Mouse (Mus musculus) midbrain, embryonic 11.5 days (tissue): ENCODE data around the gene Drd2. TPM values are rescaled to one million over a fixed set of nuclear protein-coding genes. Genes with fewer than 3 reads are reported as not detected.
A peak's percentile ranks its signal among the peaks of the same experiment; 100 is the strongest.

Experiments used
- ATAC-seq: fragments of 200-750 bp; cut with Nextera tagmentation; 2 replicates; pipeline ENCODE4 v1.8.0; 2017; ENCODE audit warnings: moderate TSS enrichment, moderate library complexity; ENCODE audit not compliant: low FRiP score
- DNase-seq: peaks from one replicate; pipeline ENCODE4 v3.0.0; 2015; ENCODE audit warnings: low spot score; ENCODE audit errors: missing footprints
- H3K27ac ChIP-seq: fragments of 300-500 bp; sonication (generic); 2 replicates; pipeline ENCODE4 v1.5.1; 2014; ENCODE audit warnings: low read depth, low read length
- H3K27me3 ChIP-seq: fragments of 300-500 bp; sonication (generic); 2 replicates; pipeline ENCODE4 v1.6.1; 2014; ENCODE audit warnings: mild to moderate bottlenecking, low read length, moderate library complexity, mixed read lengths; ENCODE audit not compliant: control insufficient read depth, insufficient read depth
- H3K36me3 ChIP-seq: fragments of 300-500 bp; sonication (generic); 2 replicates; pipeline ENCODE4 v1.6.1; 2014; ENCODE audit warnings: mild to moderate bottlenecking, low read length, moderate library complexity, mixed read lengths; ENCODE audit not compliant: control insufficient read depth, insufficient read depth
- H3K4me1 ChIP-seq: fragments of 300-500 bp; sonication (generic); 2 replicates; pipeline ENCODE4 v1.6.1; 2014; ENCODE audit warnings: low read length; ENCODE audit not compliant: control insufficient read depth, insufficient read depth
- H3K4me2 ChIP-seq: fragments of 300-500 bp; sonication (generic); 2 replicates; pipeline ENCODE4 v1.6.1; 2014; ENCODE audit warnings: mild to moderate bottlenecking, moderate library complexity
- H3K4me3 ChIP-seq: fragments of 300-500 bp; sonication (generic); 2 replicates; pipeline ENCODE4 v1.5.1; 2014; ENCODE audit warnings: low read depth, low read length
- H3K9ac ChIP-seq: fragments of 300-500 bp; sonication (generic); 2 replicates; pipeline ENCODE4 v1.6.1; 2014; ENCODE audit warnings: low read length
- H3K9me3 ChIP-seq: fragments of 300-500 bp; sonication (generic); 2 replicates; pipeline ENCODE4 v1.6.1; 2016; ENCODE audit warnings: low read length; ENCODE audit not compliant: control insufficient read depth
- WGBS: fragments of 180-500 bp; shearing (Covaris S2); extraction: QIAGEN DNeasy Blood & Tissue Kit; methylation state at CpG from one replicate; pipeline ENCODE4 v1.1.7; 2014; 5-methylcytosine and 5-hydroxymethylcytosine counted together
- polyA plus RNA-seq: library from polyadenylated mRNA; unstranded; fragments of >200 nt; fragmentation: Nextera tagmentation; extraction: Ambion mirVana; gene quantifications from 2 replicates; pipeline ENCODE4 v1.2.1, GENCODE M21; 2014

Drd2 gene
- 0.56 and 0.62 TPM in 2 replicates for polyA plus RNA-seq

- H3K4me2 ChIP-seq: peak within 1 kb of the TSS; percentile 90
- H3K27me3 ChIP-seq: peaks cover 26% of the 10 kb centered on the region
- H3K4me1 ChIP-seq: peaks cover 2% of the 10 kb centered on the region; the same call in 1 of the 2 replicates
- H3K36me3 ChIP-seq: no peaks in the 10 kb centered on the region
- H3K9me3 ChIP-seq: no peaks in the 10 kb centered on the region
- ATAC-seq (peak; percentile 93), DNase-seq (peak; percentile 93)
- H3K4me3 ChIP-seq: peak within 1 kb of the TSS; percentile 46
- peak within 1 kb of the TSS; percentile 47 for H3K9ac ChIP-seq
- WGBS: 1% methylated on average over 79 of the region's 84 CpGs
- no peak within 1 kb of the TSS for H3K27ac ChIP-seq
These were observed at the start of gene Drd2 for GRCm38 (mm10) chr9:49340136-49341043. Gene Drd2 (plus strand): TSS chr9:49340627.

GRCm38 (mm10) chr9:49295101-49295500 is 45.3 kb upstream of the Drd2 start:
- WGBS: 94% methylated on average over 1 of the region's 1 CpGs
- H3K27ac ChIP-seq: no peak overlapping the region
- ATAC-seq (no peak), DNase-seq (no peak)
- H3K9ac ChIP-seq: no peak overlapping the region
- H3K4me1 ChIP-seq: no peaks in the 10 kb centered on the region
- no peak overlapping the region for H3K4me2 ChIP-seq
- no peaks in the 10 kb centered on the region for H3K9me3 ChIP-seq
- no peaks in the 10 kb centered on the region for H3K36me3 ChIP-seq
- no peaks in the 10 kb centered on the region for H3K27me3 ChIP-seq
- H3K4me3 ChIP-seq: no peak overlapping the region

GRCm38 (mm10) chr9:49307576-49307975 is 32.9 kb upstream of the Drd2 start:
- Histone ChIP-seq H3K9me3 (no peaks in the 10 kb centered on the region), H3K4me2 (no peak overlapping the region), H3K36me3 (no peaks in the 10 kb centered on the region), H3K27ac (no peak overlapping the region), H3K4me1 (no peaks in the 10 kb centered on the region), H3K27me3 (no peaks in the 10 kb centered on the region), H3K4me3 (no peak overlapping the region), H3K9ac (no peak overlapping the region)
- DNase-seq: no peak
- ATAC-seq: no peak
- WGBS: 81% methylated on average over 3 of the region's 3 CpGs

- 77% methylated on average over 4 of the region's 4 CpGs for WGBS
- H3K4me3 ChIP-seq: no peak overlapping the region
- H3K9me3 ChIP-seq: no peaks in the 10 kb centered on the region
- H3K27me3 ChIP-seq: no peaks in the 10 kb centered on the region
- no peak overlapping the region for H3K9ac ChIP-seq
- DNase-seq: no peak
- H3K36me3 ChIP-seq: no peaks in the 10 kb centered on the region
- no peak overlapping the region for H3K4me2 ChIP-seq
- H3K4me1 ChIP-seq: no peaks in the 10 kb centered on the region
- ATAC-seq: no peak
- no peak overlapping the region for H3K27ac ChIP-seq
These were observed 29.6 kb upstream of the Drd2 start for GRCm38 (mm10) chr9:49310821-49311220.

- Histone ChIP-seq H3K27me3 (no peaks in the 10 kb centered on the region), H3K4me1 (no peaks in the 10 kb centered on the region), H3K4me3 (no peak overlapping the region), H3K9me3 (no peaks in the 10 kb centered on the region), H3K27ac (no peak overlapping the region), H3K4me2 (no peak overlapping the region), H3K36me3 (no peaks in the 10 kb centered on the region), H3K9ac (no peak overlapping the region)
- no peak for ATAC-seq
- DNase-seq: no peak
These were observed 21.8 kb upstream of the Drd2 start for GRCm38 (mm10) chr9:49318638-49319037.

GRCm38 (mm10) chr9:49341044-49341365 is 578 bp downstream of the Drd2 start:
- Histone ChIP-seq H3K4me1 (peaks cover 2% of the 10 kb centered on the region; the same call in 1 of the 2 replicates), H3K9me3 (no peaks in the 10 kb centered on the region), H3K27me3 (peaks cover 26% of the 10 kb centered on the region), H3K9ac (no peak overlapping the region), H3K4me2 (peak overlapping the region; percentile 90), H3K4me3 (peak overlapping the region; percentile 46), H3K36me3 (no peaks in the 10 kb centered on the region), H3K27ac (no peak overlapping the region)
- peak; percentile 96 for DNase-seq
- ATAC-seq: no peak
- WGBS: under 1% methylated on average over 10 of the region's 10 CpGs

GRCm38 (mm10) chr9:49365763-49366162 is 25.3 kb downstream of the Drd2 start:
- WGBS: 21% methylated on average over 5 of the region's 5 CpGs
- Histone ChIP-seq H3K9me3 (no peaks in the 10 kb centered on the region), H3K4me3 (no peak overlapping the region), H3K9ac (no peak overlapping the region), H3K36me3 (no peaks in the 10 kb centered on the region), H3K27ac (no peak overlapping the region), H3K4me2 (no peak overlapping the region), H3K4me1 (no peaks in the 10 kb centered on the region), H3K27me3 (no peaks in the 10 kb centered on the region)
- no peak for ATAC-seq
- no peak for DNase-seq

GRCm38 (mm10) chr9:49373946-49374345 is 33.5 kb downstream of the Drd2 start:
- no peaks in the 10 kb centered on the region for H3K27me3 ChIP-seq
- no peaks in the 10 kb centered on the region for H3K4me1 ChIP-seq
- no peak overlapping the region for H3K4me2 ChIP-seq
- H3K36me3 ChIP-seq: no peaks in the 10 kb centered on the region
- WGBS: 91% methylated on average over 2 of the region's 2 CpGs
- no peak overlapping the region for H3K27ac ChIP-seq
- no peak overlapping the region for H3K4me3 ChIP-seq
- ATAC-seq: no peak
- no peaks in the 10 kb centered on the region for H3K9me3 ChIP-seq
- DNase-seq: no peak
- H3K9ac ChIP-seq: no peak overlapping the region

GRCm38 (mm10) chr9:49379962-49380361 is 39.5 kb downstream of the Drd2 start:
- no peak overlapping the region for H3K4me2 ChIP-seq
- 93% methylated on average over 4 of the region's 4 CpGs for WGBS
- ATAC-seq (no peak), DNase-seq (no peak)
- H3K27ac ChIP-seq: no peak overlapping the region
- H3K9ac ChIP-seq: no peak overlapping the region
- peaks cover 4% of the 10 kb centered on the region; the same call in 1 of the 2 replicates for H3K4me1 ChIP-seq
- H3K9me3 ChIP-seq: no peaks in the 10 kb centered on the region
- H3K36me3 ChIP-seq: no peaks in the 10 kb centered on the region
- no peak overlapping the region for H3K4me3 ChIP-seq
- no peaks in the 10 kb centered on the region; the same call in 1 of the 2 replicates for H3K27me3 ChIP-seq
